Mouse (Mus musculus) MEL (cell line): Measurements from ENCODE around the gene Prdm16.

Source experiments
- CHD2 ChIP-seq: IDR thresholded peaks from 2 replicates; pipeline ENCODE4 v1.6.1; 2011; ENCODE audit warnings: low read length, improper control_type of control experiment
- CTCF ChIP-seq, 3 experiments: IDR thresholded peaks in 2 of 3; conservative IDR thresholded peaks in 1 of 3; 2 replicates each; pipeline ENCODE4 v1.5.1; 2011 to 2012; ENCODE audit warnings: low read length in 3 of 3, low read depth in 2 of 3, mild to moderate bottlenecking in 2 of 3, improper control_type of control experiment in 1 of 3, inconsistent platforms in 1 of 3, mixed read lengths in 1 of 3, moderate library complexity in 1 of 3; ENCODE audit not compliant: control insufficient read depth in 1 of 3, insufficient read depth in 1 of 3, poor library complexity in 1 of 3, severe bottlenecking in 1 of 3
- E2F4 ChIP-seq: IDR thresholded peaks from 2 replicates; pipeline ENCODE4 v1.6.1; 2011; ENCODE audit warnings: low read depth, low read length, improper control_type of control experiment, borderline replicate concordance
- EP300 ChIP-seq, 2 experiments: IDR thresholded peaks; 2 replicates each; pipeline ENCODE4 v1.6.1; 2011; ENCODE audit warnings: improper control_type of control experiment in 2 of 2, low read length in 2 of 2, low read depth in 1 of 2, mild to moderate bottlenecking in 1 of 2
- JUND ChIP-seq: IDR thresholded peaks from 2 replicates; pipeline ENCODE4 v1.6.1; 2011; ENCODE audit warnings: low read depth, mild to moderate bottlenecking, improper control_type of control experiment, low read length
- MAFK ChIP-seq: IDR thresholded peaks from 2 replicates; pipeline ENCODE4 v1.6.1; 2011; ENCODE audit warnings: low read depth, mild to moderate bottlenecking, low read length, improper control_type of control experiment, borderline replicate concordance
- MEF2A ChIP-seq: IDR thresholded peaks from 2 replicates; pipeline ENCODE4 v1.6.1; 2014; ENCODE audit warnings: low read depth, mild to moderate bottlenecking, inconsistent platforms, low read length, improper control_type of control experiment; ENCODE audit not compliant: poor library complexity, insufficient replicate concordance, severe bottlenecking; ENCODE audit errors: extremely low read depth
- POLR2A ChIP-seq, 2 experiments: IDR thresholded peaks; 2 replicates each; pipeline ENCODE4 v1.6.1; 2011 to 2012; ENCODE audit warnings: low read length in 2 of 2, mild to moderate bottlenecking in 2 of 2, control low read depth in 1 of 2, improper control_type of control experiment in 1 of 2, low read depth in 1 of 2, moderate library complexity in 1 of 2; ENCODE audit not compliant: control insufficient read depth in 1 of 2, insufficient read depth in 1 of 2, poor library complexity in 1 of 2
- POLR2AphosphoS2 ChIP-seq: IDR thresholded peaks from 2 replicates; pipeline ENCODE4 v1.6.1; 2011; ENCODE audit warnings: low read length, improper control_type of control experiment
- RCOR1 ChIP-seq: IDR thresholded peaks from 2 replicates; pipeline ENCODE4 v1.6.1; 2012; ENCODE audit warnings: low read depth, mild to moderate bottlenecking, inconsistent platforms, low read length, improper control_type of control experiment
- TAL1 ChIP-seq: IDR thresholded peaks from 2 replicates; pipeline ENCODE4 v1.6.1; 2012; ENCODE audit warnings: mild to moderate bottlenecking, inconsistent platforms, low read length, moderate library complexity, mixed read lengths
- USF1 ChIP-seq: IDR thresholded peaks from 2 replicates; pipeline ENCODE4 v1.6.1; 2014; ENCODE audit warnings: low read depth, mild to moderate bottlenecking, inconsistent platforms, low read length, improper control_type of control experiment, moderate library complexity
- ZKSCAN1 ChIP-seq: IDR thresholded peaks from 2 replicates; pipeline ENCODE4 v1.6.1; 2012; ENCODE audit warnings: low read depth, mild to moderate bottlenecking, inconsistent platforms, low read length, improper control_type of control experiment, moderate library complexity

GRCm38 (mm10) chr4:154472569-154472968 lies 164.1 kb downstream of the Prdm16 start:
- no peak for TF ChIP-seq CHD2
- TF ChIP-seq CTCF (IDR thresholded peaks at IDR 0.05 in 2 of 3, conservative IDR thresholded peaks at IDR 0.05 in 1 of 3; ENCODE audit: control insufficient read depth in 1 of 3, insufficient read depth in 1 of 3, low read depth in 2 of 3, low read length in 3 of 3, poor library complexity in 1 of 3, severe bottlenecking in 1 of 3), result no peak
- no peak for TF ChIP-seq POLR2A (IDR thresholded peaks at IDR 0.05; ENCODE audit: control insufficient read depth in 1 of 2, insufficient read depth in 1 of 2, low read depth in 1 of 2, low read length in 2 of 2, poor library complexity in 1 of 2)
- TF ChIP-seq EP300 (IDR thresholded peaks at IDR 0.05; ENCODE audit: low read depth in 1 of 2, low read length in 2 of 2), result no peak
- TF ChIP-seq RCOR1, result no peak
- no peak for TF ChIP-seq JUND
- TF ChIP-seq USF1, result no peak
- no peak for TF ChIP-seq MAFK
- TF ChIP-seq MEF2A, result no peak
- TF ChIP-seq TAL1, result no peak
- no peak for TF ChIP-seq E2F4
- no peak for TF ChIP-seq ZKSCAN1
- TF ChIP-seq POLR2AphosphoS2, result no peak
